Mouse (Mus musculus) kidney, adult 11 months (tissue): ENCODE results near the gene Hist1h3a.
A peak's percentile ranks its signal among the peaks of the same experiment; 100 is the strongest.
"Not testable (repeated sequence)": the region's sequence is repeated elsewhere in the genome, so short reads cannot be mapped to it uniquely, and the experiment has no call there.

ENCODE experiments used
- DNase-seq: peaks from one replicate; pipeline ENCODE4 v3.0.0; 2022

Hist1h3a gene

GRCm38 (mm10) chr13:23761871-23762821 is at the start of gene Hist1h3a:
Gene Hist1h3a (minus strand): TSS chr13:23762386.
- peak; percentile 40 for DNase-seq

- DNase-seq = peak; percentile 36
Observed at GRCm38 (mm10) chr13:23806422-23807052, 44.4 kb upstream of the Hist1h3a start, which contains the start of gene Slc17a2. Gene Slc17a2 (plus strand): TSS chr13:23806993.

- no peak for DNase-seq
Observed at GRCm38 (mm10) chr13:23804532-23804931, 42.3 kb upstream of the Hist1h3a start.

- no peak for DNase-seq
Observed at GRCm38 (mm10) chr13:23799405-23799804, 37.2 kb upstream of the Hist1h3a start.

- peak; percentile 3 for DNase-seq
Observed at GRCm38 (mm10) chr13:23792520-23792919, 30.3 kb upstream of the Hist1h3a start.

- DNase-seq = no peak
Observed at GRCm38 (mm10) chr13:23779025-23779424, 16.8 kb upstream of the Hist1h3a start.

GRCm38 (mm10) chr13:23778339-23778738 is 16.2 kb upstream of the Hist1h3a start:
- DNase-seq = no peak

- no peak for DNase-seq
Observed at GRCm38 (mm10) chr13:23772561-23773313, 10.6 kb upstream of the Hist1h3a start.

- not testable (repeated sequence) for DNase-seq
Observed at GRCm38 (mm10) chr13:23769613-23770012, 7.4 kb upstream of the Hist1h3a start, which contains the start of gene Trim38. Gene Trim38 (plus strand): TSS chr13:23769913.

- DNase-seq = no peak
Observed at GRCm38 (mm10) chr13:23768834-23769397, 6.7 kb upstream of the Hist1h3a start.

GRCm38 (mm10) chr13:23766772-23767171 is 4.6 kb upstream of the Hist1h3a start:
- DNase-seq = no peak

GRCm38 (mm10) chr13:23765172-23765513 is 3.0 kb upstream of the Hist1h3a start:
- DNase-seq = no peak

- DNase-seq = no peak
Observed at GRCm38 (mm10) chr13:23764324-23765171, 2.4 kb upstream of the Hist1h3a start.

GRCm38 (mm10) chr13:23763586-23764323 is 1.6 kb upstream of the Hist1h3a start, which contains the start of gene Hist1h1a:
Gene Hist1h1a (plus strand): TSS chr13:23763666.
- DNase-seq = peak; percentile 76

- no peak for DNase-seq
Observed at GRCm38 (mm10) chr13:23763242-23763585, 1.0 kb upstream of the Hist1h3a start.

- DNase-seq = peak; percentile 94
Observed at GRCm38 (mm10) chr13:23760972-23761864, 968 bp downstream of the Hist1h3a start, which contains the start of gene Hist1h4a. Gene Hist1h4a (minus strand): TSS chr13:23761230.

- DNase-seq = no peak
Observed at GRCm38 (mm10) chr13:23760240-23760971, 1.8 kb downstream of the Hist1h3a start.

- DNase-seq = no peak
Observed at GRCm38 (mm10) chr13:23759916-23760239, 2.3 kb downstream of the Hist1h3a start.

- no peak for DNase-seq
Observed at GRCm38 (mm10) chr13:23759251-23759771, 2.9 kb downstream of the Hist1h3a start.
